Mouse (Mus musculus) brain, adult 2 months (tissue): ENCODE results near the gene Ccl24.

Experiments
- DNase-seq: peaks from one replicate; pipeline ENCODE4 v3.0.0; 2011; ENCODE audit warnings: low read depth, low spot score

The Ccl24 gene

DNA sequence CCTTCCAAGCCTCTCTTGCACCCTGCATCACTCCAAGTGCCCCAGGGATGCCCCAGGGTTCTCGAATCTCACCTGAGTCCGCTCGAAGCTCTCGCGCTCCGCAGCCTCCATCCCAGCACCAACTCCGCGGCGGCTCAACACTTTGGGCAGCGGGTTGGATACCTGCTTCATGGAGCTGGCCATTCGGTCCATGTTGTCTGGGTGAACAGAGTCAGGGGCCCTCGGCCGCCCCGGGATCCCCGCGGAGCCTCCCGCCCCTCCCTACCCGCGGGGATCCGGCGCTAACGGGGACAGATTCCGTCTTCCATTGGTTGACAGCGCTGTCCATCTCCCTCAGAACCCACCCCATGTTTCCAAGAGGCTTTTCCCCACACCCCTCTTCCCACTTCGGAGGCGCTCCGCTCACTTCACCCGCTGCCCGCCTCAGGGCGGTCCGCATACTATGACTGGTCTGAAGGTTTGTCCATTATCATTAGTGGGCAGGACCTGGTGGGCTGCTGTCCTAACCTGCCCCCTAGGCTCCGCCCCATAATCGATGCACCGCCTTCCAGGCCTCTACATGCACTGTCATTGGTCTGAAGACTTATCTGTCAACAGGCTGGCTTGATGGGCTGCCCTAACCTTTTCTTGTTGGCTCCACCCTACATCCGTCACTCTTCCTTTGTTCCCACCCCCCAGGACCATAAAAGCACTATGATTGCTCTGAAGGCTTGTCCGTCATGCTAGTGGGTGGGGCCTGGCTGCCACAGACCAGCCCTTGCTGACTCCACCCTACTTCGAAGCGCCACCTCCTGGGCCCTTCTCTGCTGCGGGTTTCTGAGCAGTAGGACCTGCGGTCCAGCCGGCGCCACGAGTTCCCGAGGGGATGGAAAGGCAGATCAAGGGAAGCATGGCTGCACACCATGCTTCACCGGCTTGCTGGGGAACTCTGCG is 27.7 kb downstream of the Ccl24 start, which contains the start of gene Hip1:
Hip1 (minus strand) TSS at position 256 of the 933 bp plus-strand sequence.
- DNase-seq: peak; percentile 100

DNA sequence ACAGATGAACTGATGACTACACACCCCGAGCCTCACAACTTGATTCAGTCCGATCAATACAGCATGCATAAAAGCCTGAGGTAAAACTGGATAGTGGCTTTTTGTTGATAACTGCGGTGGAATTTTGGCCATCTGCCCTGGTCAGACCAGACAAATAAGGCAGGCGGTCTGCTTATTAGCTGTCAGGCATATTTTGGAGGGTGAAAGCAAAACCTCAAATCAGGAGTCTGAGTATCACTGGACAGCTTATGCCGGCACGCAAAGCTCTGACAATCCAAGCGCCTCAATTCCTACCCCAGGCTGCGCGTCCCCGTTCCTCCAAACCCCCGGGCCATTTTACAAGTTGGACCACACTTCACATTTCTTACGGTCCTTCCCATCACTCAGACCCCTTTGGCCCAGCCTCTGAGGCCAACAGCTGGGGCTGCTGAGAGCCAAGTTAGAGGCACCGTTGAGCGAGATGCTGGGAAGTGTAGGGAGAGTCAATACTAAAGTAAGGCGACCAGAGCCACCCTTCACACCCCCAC is 28.8 kb downstream of the Ccl24 start:
- DNase-seq: no peak

DNA sequence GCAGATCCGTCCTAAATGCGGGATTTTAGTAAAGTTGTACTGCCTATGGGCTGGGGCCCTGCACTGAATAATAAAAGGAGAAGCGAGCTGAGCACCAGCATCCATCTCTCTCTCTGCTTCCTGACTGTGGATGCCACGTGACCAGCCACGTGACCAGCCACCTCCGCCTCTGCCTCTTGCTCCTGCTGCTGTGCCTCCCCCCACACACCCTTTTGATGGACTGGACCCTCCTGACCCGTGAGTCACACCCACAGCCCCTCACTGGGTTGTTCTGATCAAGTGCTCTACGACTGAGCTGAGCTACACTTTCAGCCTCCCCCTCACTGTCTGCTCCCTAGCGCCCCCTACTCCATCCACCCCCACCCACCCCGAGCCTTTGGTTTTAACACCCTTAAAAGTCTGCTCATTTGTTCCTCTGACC is 35.0 kb downstream of the Ccl24 start:
- no peak for DNase-seq

DNA sequence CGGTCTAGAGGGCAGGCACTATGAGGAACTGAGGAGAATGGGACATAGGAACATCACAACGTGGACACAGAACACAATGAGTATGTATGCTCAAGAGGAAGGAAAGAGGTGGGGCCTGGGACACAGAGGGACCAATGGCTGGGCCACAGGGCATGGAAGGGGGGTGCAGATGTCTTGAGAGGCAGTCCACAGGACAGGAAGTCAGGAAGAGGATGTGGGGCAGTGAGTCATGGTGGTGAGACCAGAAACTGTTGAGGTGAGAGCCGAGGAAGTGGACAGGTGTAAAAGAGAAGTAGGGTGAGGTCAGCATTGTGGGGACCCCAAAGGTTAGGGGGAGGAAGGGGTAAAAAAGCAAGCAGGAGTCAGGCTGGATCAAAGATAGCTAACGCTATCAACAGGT is 35.5 kb downstream of the Ccl24 start:
- DNase-seq: no peak

DNA sequence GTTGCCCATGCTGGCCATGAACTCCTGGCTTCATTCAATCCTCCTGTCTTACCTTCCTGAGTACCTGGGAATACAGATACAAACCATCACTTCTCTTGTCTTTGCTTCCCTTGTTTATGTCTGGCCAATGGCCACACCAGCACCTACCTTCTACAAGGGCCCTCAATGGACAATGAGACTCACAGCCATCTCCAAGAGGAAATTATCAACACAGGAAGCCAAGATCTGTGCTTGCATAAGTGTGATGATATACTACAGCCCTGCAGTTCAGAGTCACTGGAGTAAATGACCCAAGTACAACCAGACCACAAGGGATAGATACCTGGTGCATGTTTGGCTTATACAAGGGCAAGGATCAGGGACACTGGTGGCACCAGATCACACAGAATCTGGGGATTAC is 37.0 kb downstream of the Ccl24 start:
- DNase-seq: no peak

DNA sequence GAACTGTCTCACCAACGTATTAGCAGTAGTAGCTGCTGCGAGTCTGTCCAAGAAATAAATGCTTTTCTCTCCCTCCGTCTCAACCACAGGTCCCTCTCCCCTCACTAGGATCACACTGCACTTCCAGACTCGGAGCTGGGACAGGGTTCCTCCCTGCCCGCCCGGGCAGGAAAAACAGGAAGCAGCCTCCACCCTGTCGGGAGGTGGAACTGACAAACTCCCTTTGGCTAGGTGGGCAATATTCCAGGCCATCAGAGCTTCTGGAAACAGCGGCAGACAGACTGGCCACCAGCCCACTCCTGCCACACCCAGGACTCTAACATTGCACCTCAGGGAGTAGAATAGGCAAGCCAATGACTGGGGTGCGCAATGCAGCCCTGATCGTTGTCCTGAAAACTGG is 39.4 kb downstream of the Ccl24 start:
- DNase-seq: no peak

DNA sequence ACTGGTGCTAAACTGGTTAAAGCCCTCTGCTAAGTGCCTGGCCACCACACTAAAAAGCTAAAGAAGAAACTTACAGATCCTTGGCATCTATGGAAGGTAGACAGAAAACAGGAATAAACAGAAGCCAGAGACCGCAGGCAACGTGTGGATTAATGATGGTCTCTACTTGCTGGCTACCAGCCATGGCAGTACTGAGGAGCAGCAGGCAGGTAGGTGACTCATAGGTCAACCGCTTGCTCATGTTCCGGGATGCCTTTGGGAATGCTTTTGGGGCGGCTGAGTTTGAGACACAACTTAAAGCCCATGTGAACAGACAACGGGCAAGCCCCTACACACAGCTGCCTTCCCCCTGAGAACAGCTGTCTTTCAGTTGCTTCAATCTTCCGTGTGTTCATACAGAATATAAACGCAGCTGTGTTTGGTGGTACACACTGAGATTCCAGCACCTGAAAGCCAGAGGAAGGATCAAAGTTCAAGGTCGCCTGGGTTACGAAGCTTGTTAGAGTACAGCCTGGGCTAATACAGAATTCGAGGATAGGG is 41.5 kb downstream of the Ccl24 start:
- DNase-seq: peak; percentile 73

DNA sequence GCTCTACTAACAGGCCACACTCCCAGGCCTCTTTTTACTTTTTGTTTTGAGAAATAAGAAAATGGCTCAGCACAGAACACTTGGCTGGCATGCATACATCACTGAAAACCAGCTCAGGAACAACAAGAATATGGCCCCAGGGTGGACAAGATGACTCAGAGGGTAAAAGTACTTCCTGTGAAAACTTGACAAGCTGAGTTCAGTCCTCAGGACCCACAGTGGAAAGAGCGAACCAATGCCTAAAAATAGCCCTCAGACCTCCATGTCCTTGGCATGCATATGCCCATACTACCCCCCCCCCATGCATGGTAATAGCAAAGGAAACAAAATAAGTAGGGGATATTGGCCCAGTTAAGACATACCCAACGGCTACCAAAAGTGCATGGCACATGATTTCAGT is 42.9 kb downstream of the Ccl24 start:
- no peak for DNase-seq

DNA sequence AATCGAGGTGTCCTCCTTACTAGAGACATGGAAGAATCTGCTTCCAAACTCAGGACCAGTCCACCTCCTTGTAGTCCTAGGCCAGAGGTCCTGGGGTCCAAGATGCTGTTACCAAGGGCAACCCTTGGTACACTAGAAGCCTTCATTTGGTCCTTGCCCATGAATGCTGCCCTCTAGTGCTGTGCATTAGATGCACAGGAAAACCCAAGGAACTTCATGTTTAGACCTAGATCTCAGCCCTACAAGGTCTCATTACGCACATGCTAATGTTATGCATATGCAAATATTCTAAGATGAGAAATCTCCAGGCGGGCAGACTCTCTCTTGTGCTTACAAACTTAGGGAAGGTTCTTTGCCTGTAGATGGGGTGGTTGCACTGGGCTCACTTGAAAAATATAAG is 43.5 kb downstream of the Ccl24 start:
- peak; percentile 23 for DNase-seq

DNA sequence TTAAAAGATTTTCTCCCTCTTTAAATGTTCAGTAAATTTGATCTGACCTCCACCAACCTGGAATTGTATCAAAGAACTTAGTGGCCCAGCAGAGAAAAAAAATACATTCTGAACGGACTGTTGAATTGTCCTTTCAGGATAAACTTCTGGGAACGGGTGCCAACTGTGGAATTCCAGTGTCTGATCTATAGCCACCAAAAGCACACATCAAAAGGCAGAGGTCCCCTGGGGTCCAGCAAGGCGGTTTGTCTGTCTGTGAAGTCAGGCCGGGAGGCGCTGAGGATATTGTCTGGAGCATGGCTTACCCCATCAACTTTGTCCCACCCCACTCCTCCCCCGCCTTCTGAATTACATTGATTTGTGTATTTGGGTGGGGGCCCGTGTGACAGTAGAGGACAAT is 44.9 kb downstream of the Ccl24 start:
- no peak for DNase-seq

DNA sequence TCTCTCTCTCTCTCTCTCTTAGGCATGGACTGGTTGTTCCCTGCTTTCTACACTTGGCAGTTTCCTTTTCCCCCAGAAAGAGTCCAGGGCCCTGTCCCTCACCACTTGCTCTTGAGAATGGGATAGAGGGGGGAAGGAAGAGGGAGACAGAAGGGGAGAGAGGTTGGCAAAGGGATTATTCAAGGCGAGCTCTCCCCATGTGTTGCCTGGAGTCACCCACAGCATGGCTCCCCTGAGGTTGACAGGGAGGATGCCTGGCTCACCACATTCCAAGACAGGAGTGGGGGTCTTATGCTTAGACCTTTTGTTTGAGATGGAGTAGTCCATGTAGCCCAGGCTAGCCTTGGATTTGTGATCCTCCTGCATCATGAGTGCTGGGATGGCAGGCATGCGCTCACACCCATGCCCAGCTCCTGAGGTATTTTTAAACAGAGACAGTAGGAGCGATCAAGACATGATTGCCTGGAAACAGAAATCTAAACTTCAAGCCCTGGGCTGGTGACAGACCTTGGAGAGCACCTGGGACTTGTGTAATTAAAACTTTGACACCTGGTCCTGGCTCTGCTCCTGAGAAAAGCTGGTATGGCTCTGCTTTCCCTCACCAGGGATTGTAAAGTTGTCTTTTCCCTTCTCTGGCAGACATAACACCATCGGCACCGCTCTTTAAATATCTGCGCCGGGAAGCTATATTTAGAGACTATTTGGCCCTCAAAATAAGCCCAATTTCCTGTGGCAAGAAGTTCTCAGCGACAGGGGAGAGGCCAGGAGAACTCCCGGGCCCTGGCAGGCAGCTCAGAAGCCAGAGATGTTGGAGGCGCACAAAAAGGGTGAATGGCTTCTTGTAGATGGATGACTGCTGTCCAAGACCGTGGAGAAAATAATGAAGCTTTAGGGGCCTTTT is 47.9 kb downstream of the Ccl24 start:
- DNase-seq: peak; percentile 71

DNA sequence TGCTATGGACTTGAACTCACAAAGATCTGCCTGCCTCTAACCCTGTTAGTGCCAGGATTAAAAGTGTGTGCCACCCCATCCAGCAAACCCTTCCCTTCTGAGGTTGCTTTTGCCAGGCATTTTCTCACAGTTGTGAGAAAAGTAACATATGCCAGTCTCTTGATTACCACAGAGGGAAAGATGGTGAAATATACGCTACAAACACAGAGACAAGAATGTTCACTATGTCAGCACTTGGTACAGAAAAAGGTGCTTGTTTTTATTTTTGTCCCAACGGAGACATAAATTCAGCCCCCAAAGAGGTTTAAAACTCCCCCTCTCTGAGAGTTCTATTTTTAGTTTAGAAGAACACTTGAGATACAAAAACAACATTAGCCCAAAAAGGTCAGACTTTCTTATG is 48.8 kb downstream of the Ccl24 start:
- peak; percentile 22 for DNase-seq

DNA sequence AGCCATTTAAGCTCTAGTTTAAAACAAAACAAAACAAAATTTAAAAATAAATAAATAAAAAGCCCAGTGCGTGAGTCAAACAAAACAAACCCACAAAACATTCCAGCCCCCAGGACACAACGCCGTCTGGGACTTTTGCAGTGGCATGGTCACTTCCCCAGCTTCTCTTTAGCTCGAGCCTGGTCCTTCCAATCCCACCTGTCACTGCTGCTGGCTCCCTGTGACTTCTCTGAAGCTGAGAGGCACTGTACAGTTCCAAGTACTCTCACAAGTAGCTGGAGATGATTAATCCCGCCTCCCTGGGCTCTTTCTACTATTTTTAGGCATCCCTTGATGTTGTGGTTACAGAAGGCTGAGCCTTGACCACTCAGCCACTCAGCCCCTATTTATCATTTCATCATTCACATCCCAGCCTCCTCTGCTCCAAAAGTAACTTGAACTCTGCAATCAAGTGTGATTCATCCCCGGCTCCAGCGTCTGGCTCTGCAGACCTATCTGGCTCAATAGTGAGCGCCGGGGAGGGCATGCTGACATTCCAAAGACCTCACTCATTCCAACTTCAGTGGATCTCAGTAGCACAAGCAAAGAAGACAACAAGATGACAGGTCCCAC is 50.6 kb downstream of the Ccl24 start:
- DNase-seq: peak; percentile 62
